Mouse (Mus musculus) common myeloid progenitor, adult 5-6 weeks (primary cell): Measurements from ENCODE around the gene Mink1. TPM values are rescaled to one million over a fixed set of nuclear protein-coding genes. Genes with fewer than 3 reads are reported as not detected.
"Not testable (repeated sequence)": the region's sequence is repeated elsewhere in the genome, so short reads cannot be mapped to it uniquely, and the experiment has no call there.

Experiments
- ATAC-seq: replicated peaks from 2 replicates; pipeline ENCODE4 v1.8.0; 2016; ENCODE audit warnings: low read depth, mild to moderate bottlenecking, moderate TSS enrichment, inconsistent platforms; ENCODE audit not compliant: poor library complexity, severe bottlenecking
- total RNA-seq: library from RNA; stranded (forward); fragments of 200-1000, 187-1606 nt; gene quantifications from 2 replicates; pipeline ENCODE4 v1.2.3, GENCODE M21; 2017

The Mink1 gene
- total RNA-seq, result 30.8 and 33.5 TPM in 2 replicates

DNA sequence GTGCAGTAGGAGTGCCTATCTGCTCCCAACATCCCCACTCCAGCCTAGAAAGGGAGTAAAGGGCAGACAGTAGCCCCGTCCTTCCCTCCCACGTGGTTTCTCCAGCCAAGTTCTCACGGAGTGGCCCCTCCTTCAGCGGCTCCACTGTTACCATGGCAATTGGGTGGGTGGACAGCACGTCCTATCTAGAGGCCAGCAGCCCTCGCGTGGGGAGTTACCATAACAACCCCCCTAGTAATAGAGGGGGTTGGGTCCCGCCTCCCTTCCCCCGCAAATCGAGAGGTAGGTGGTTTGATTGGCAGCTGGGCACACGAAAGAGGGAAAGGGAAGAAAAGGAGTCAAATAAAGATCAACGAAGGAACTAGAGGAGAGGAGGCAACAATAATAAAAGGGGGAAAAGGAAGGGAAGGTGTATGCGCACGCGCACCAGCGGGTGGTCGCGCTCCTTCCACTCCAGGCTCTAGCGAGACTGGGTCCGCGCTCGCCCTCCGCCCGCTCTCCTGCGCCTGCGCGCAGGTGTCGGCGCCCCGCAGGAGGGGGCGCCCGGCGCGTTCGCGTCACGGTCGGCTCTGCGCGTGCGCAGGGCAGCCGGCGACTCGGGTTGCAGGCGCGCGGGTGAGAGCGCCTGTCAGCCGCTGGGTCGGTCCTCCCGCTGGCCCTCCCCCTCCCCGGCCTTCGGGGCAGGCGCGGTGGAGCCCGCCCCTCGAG, at the start of gene Mink1:
Gene Mink1, plus strand, starts transcription at position 595 of the 708 bp plus-strand sequence.
- peak; percentile 60 for ATAC-seq

DNA sequence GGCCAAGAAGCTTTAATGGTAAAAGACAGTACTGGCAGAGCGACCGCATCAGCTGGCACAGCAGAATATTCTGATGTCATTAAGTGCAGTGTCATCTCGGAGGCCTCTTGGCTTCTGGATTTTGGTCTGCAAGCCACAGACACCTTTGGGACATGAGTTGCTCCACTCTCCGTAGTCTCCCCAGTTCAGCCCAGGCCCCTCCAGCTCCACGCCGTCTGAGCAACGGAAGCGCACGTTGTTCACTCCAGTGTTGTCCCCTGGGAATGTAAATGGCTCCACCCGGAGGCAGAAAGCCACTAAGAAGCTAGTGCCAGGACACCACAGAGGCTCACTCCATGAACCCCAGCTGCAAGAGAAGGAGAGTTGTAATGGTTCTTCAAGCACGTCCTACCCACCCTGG, 49.2 kb upstream of the Mink1 start:
- no peak for ATAC-seq

DNA sequence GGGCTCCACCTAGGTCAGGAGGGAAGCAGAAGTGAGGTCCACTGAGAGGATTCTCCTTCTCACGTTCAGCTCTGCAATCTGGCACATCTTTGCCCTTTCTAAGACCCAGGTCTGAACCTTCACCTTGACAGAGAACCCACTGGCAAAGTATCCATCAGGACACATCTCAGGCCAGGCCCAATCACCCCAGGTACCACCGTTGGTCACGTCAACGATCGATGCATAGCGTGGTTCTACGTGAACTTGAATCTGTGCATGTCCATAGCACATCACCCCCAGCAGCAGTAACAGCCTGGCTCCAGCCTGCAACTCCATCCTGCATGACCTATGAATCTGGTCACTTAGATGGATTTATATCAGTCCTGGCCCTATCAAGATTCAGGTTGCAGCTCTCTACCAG, 48.4 kb upstream of the Mink1 start, which contains the start of gene Vmo1:
Gene Vmo1, minus strand, starts transcription at position 329 of the 400 bp plus-strand sequence.
- ATAC-seq, result no peak

DNA sequence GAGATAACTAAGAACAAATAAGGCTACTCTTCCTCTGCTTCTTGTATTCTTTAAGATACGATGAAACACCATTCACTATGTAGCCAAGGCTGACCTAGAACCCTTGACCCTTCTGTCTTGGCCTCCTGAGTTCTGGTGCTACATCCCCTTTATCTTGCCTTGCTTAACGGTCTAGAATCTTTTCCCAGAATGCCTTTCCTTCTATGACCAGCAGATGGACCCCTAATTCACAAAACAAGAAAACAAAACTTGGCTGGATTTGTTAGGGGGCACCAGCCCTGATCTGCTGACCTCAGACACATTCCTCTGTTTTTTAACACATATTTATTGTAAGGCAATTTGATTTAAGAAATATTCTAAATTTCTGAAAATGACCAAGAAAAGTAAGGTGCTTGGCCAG, 46.3 kb upstream of the Mink1 start:
- ATAC-seq, result peak; percentile 66

DNA sequence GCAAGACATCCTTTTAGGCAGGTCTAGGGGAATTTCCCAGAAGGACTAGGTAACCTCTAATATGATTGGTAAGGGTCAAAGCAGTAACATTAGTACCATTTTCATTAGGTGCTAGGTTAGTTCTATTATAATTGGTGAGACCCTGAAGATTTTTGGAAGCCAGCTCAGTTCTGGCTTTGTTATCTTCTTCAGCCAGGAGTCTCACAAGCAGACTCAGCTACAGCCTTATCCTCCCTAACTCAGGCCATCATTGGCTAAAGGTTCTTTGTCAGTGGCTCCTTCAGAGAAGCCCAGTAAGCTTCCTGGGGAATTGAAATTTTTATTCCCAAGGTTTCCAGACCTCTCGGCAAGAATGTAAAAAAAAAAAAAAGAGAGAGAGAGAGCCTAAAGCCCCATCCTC, 44.2 kb upstream of the Mink1 start:
- no peak for ATAC-seq

DNA sequence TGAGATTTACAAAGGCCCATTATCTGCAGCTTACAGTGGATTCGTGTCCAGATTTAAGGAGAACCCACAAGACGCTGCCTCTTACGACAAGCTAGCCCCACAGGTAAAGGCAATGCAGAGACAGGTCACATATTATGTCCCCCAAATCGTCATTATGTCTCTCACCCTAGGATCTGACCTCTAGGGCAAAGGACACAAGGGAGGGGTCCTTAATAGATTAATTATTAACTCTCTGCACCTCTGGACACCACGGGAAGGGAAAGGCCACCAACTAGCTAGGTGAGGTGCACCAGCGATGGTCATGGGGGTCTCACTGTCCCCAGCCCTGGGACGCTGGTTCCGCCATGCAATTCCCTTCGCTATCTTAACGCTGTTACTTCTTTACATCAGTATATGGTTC, 43.8 kb upstream of the Mink1 start, which contains the start of gene Gltpd2:
Gene Gltpd2, plus strand, starts transcription at position 274 of the 400 bp plus-strand sequence.
- ATAC-seq, result no peak

DNA sequence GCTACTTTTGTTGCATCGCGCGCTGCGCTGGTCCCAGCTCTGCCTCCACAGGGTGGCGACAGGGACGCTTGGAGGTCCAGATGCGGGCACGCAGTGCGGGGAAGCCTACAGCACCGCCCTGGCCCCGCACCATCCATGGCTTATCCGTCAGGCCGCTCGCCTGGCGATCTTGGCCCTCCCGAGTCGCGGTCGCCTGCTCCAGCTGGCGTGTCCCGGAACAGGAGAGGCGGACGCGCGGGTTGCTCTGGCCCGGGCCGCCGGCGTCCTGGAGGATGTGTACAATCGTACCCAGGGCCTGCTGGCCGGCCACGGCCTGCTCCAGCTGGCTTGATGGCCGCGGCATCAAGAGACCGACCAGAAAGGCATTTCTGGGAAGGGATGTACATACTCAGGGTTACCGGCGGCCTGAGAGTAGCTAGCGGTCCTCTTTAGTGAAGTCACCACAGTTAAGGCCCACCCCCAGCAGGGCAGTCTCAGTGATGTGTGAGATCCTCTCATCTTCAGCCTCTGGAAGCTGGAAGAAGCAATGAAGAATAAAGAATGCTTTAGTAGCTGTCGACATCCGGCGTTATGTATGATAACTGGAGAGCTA, 42.4 kb upstream of the Mink1 start:
- ATAC-seq, result no peak

DNA sequence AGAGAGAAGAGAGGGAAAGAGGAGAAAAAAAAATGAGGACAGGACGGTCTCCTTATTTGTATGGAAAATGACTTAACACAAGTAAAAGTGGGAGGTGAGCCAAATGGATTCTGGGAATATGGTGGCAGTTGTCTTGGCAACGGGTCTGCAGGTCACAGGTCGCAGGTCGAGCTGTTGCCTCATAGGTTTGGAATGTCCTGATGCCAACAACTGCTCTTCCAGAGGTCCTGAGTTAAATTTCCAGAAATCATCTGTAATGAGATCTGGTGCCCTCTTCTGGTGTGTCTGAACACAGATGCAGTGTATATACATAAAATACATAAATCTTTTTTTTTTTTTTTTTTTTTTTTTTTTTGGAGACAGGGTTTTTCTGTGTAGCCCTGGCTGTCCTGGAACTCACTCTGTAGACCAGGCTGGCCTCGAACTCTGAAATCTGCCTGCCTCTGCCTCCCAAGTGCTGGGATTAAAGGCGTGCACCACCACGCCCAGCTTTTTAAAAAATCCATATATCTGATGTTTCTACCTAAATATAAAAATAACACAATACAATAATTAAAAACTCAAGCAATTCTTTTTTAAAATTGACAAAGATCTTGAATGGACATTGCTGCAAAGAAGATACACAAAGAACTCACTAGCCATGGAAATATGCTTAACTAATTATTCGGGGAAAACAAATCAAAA, 39.2 kb upstream of the Mink1 start:
- ATAC-seq, result not testable (repeated sequence)

DNA sequence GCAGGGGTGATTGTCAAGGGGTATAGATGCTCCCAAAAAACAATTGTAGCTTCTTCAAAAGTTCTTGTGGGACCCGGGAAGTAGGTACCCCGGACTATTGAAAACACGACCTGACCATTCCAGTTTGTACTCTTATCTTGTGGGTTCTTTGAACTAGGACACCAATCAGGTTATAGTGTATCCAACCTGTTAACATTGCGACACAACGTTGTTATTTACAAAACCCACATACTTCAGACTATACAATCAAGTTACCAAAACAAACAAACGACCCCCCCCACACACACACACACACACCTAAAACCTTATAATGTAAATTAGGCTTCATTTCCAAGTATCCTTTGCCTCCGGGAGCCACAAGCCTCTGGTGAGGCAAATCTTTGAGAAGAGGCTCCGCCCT, 37.9 kb upstream of the Mink1 start:
- ATAC-seq, result peak; percentile 16; the same call in 1 of the 2 replicates

DNA sequence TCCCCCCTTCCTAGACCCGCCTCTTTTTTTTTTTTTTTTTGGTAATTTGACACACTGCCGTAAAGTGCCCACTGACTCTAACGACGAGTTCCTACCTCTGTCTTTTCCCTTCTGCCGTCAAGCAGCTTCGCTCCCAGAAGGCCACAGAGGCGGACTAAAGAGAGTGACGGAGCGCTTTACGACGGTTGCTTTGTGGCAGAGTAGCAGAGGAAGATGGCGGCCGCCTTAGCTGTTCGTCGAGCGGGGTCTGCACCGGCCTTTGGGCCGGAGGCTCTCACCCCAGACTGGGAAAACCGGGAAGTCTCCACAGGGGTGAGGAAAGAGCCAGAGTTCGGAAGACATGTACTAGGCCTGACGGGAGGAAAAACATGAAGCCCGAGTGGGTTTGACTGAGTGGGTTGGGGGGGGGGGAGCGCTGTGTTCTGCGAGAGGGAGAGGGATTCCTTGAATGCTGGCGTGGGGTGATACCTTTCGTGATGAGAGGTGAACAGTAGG, 37.5 kb upstream of the Mink1 start, which contains the start of gene Psmb6:
Gene Psmb6, plus strand, starts transcription at position 184 of the 495 bp plus-strand sequence.
- ATAC-seq, result peak; percentile 99

DNA sequence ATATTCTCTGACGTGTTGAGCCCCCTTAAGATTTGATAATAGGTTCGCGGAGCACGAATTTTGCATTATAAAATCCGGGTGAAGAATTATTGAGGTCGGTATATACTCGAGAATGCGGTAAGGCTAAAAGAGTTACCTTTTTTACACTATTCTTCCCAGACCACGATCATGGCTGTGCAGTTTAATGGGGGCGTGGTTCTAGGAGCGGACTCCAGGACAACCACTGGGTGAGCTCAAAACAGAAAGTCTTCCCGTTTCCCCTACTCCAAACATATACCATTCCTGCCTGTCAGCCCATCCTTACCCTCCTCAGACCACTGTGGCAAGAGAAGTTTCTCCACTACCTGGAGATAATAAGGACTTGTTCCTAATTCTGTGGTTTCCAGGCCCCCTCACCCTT, 37.0 kb upstream of the Mink1 start:
- ATAC-seq, result no peak

DNA sequence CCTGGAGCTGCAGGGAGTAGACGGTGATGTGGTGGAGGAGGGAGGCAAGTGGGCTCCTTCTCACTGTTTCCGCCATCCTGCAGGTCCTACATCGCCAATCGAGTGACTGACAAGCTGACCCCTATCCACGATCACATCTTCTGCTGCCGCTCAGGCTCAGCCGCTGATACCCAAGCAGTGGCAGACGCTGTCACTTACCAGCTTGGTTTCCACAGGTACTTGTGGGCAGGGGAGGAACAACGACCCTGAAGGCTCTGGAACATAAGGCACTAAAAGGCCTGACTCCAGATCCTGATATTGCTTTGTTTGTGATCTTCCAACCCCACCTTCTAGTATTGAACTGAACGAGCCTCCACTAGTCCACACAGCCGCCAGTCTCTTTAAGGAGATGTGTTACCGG, 36.5 kb upstream of the Mink1 start:
- no peak for ATAC-seq

DNA sequence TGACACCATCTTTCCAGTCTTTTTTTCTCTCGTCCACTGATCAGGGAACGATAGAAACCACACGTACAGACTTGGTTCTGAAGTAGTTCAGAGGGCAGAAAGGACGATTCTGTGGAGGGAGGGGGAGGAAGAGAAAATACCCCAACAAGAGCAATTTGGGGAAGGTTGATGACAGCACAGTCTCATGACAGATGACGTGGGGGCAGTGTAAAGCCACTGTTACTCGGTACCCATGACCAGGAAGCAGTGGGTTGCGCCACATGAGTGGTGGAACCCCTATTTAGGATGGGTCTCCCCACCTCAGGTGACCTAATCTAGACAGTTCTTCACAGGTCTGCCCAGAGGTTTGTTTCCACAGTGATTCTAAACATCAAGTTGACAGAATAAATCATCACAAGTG, 34.1 kb upstream of the Mink1 start:
- ATAC-seq, result no peak

DNA sequence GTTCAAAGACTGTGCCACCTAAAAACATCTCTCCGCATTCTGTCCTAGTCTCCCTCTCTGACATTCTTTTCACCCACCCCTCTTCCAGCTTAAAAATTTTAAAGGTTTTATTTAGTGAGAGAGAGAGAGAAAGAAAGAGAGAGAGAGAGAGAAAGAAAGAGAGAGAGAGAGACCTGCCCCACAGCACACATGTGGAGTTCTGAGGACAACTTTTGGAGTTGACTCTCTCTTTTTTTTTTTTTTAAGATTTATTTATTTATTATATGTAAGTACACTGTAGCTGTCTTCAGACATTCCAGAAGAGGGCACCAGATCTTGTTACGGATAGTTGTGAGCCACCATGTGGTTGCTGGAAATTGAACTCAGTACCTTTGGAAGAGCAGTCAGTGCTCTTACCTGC, 31.6 kb upstream of the Mink1 start:
- ATAC-seq, result not testable (repeated sequence)

DNA sequence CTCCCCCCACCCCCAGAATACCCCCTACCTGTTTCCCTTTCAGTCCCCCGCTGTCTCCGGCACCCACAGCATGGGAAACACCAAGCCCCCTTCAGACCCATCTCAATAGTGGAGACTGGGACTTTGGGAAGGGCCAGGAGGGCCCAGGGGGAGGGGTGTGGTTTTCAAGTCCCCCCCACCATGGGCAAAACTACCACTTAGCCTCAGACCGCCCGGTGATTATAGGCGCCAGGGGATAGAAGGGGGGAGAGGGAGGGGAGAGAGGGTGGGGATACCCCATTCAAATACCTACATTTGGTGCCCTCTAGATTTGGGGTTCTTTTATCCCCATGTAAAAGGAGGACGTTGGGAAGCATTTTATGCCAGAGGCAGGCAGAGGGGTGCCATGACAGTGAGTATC, 29.8 kb upstream of the Mink1 start, which contains the start of gene Gm40193:
Gene Gm40193, minus strand, starts transcription at position 101 of the 400 bp plus-strand sequence.
- ATAC-seq, result no peak

DNA sequence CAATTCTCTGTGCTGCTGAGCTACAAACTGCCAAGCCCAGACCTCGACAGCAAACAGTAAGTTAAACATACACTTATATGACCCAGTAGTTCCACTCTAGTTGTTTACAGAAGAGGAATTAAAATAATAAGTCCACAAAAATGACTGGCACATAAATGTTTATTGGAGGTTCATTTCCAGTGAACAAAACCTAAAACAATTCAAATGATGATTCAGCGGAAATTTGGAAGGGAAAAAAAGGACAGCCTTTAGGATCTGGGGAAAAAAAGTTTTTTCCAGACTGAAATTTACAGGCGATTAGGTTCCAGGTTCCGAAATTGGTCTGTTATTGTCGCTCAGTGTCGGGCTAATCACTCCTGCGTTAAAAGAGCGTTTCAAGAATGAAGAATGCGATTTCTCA, 23.3 kb upstream of the Mink1 start:
- no peak for ATAC-seq

DNA sequence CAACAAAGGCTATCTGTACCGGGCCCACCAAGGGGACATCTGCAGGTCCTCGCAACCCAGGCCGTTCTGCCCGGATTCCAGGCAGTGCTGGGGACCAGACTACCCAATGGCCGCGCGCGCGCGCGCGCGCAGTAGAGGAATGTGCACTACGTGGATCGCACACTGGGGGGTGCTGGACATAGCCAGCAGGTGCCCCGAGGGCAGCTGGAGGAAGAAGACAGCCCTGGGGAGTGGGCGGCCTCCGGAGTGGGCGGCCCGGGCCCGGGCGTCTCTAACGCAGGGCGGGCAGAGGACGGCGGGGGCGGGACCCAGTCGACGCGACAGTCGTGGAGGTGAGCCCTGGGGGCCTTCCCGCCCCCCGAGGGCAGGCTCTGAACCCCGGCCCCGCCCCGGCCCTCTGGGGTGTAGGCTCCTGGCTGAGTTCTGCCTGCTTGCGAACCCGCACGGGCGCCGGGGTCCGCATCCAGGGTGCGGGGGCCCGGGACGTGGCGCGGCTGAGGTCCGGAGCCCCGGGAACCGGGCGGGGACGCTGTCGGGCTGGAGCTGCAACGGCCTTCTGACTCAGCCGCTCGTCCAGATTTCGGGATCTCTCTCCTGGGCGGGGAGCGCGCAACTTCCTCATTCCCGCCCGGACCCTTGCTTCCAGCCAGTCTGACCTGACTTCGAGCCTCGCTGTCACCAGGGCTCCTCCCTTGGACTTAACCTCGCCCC, 22.6 kb upstream of the Mink1 start, which contains the start of gene Pld2:
Gene Pld2, plus strand, starts transcription at position 188 of the 711 bp plus-strand sequence.
- ATAC-seq, result peak; percentile 90

DNA sequence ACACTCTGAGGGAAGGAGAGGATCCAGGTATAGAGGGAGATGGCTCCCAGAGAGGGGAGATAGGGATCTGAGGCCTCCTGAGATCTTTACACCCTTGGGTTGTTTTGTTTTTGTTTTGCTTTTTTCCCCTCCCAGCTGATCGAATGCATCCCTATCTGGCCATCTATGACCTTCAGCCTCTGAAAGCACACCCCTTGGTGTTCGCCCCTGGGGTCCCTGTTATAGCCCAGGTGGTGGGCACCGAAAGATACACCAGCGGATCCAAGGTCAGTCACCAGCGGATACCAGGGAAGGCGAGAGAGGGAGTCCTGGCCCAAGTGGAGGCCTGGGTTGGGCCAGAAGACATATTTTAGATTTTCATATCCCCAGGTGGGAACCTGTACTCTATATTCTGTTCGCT, 21.8 kb upstream of the Mink1 start:
- no peak for ATAC-seq

DNA sequence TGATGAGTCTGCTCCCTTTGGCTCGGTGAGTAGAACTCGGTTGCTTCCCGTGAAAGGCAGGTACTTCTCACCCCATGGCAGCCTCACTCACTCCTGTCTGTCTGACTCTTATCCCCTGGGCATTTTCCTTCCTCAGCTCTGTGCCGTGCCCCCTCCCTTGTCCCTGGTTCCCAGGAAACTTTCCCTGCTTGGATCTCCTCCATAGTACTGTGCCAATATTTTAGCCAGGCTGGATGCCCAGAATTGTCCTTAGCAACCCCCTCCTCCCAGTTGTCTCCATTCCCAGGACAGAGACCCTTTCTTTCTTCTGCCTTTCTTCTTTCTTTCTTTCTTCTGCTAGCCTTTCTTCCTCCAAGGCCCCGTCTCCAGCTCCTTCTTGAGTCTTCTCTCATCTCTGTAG, 21.3 kb upstream of the Mink1 start:
- no peak for ATAC-seq

DNA sequence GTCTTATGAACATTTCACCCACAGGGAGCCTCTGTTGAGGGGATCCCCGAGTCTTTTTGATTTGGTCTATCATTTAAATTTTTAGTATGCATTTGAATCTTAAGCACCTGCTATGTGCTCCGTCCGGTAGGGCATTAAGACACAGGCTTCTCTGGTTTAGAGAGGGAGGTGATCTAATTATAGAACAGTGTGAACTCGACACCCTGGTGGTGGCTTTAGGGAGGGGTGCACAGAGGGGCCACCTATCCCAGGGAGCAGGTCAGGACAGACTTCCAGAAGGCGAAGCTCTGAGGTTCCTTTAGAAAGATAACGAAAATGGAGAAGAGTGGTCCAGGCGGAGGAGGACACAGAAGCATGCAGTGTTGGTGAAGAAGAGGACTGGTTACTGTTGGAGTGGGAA, 18.2 kb upstream of the Mink1 start:
- ATAC-seq, result no peak
